Mouse (Mus musculus) embryo, embryonic 11.5 days (tissue): ENCODE measurements around the gene Zfp472.

Experiments used
- DNase-seq: peaks from one replicate; pipeline ENCODE4 v3.0.0-alpha.2; 2012; ENCODE audit warnings: low read depth, low spot score

Zfp472 gene

GRCm38 (mm10) chr17:32965623-32966290 is at the start of gene Zfp472:
Gene Zfp472, plus strand, starts transcription at chr17:32965814.
- peak; percentile 81 for DNase-seq

GRCm38 (mm10) chr17:32916075-32916474 is 49.5 kb upstream of the Zfp472 start:
- no peak for DNase-seq

- DNase-seq: no peak
Observed at GRCm38 (mm10) chr17:32917131-32917530, 48.5 kb upstream of the Zfp472 start, which contains the start of gene Cyp4f14. Gene Cyp4f14, minus strand, starts transcription at chr17:32917342.

GRCm38 (mm10) chr17:32919123-32919522 is 46.5 kb upstream of the Zfp472 start:
- DNase-seq: no peak

- no peak for DNase-seq
Observed at GRCm38 (mm10) chr17:32923681-32924080, 41.9 kb upstream of the Zfp472 start.

GRCm38 (mm10) chr17:32924658-32925312 is 40.8 kb upstream of the Zfp472 start:
- DNase-seq: peak; percentile 29

GRCm38 (mm10) chr17:32927803-32928202 is 37.8 kb upstream of the Zfp472 start:
- no peak for DNase-seq

GRCm38 (mm10) chr17:32939831-32940230 is 25.8 kb upstream of the Zfp472 start:
- no peak for DNase-seq

GRCm38 (mm10) chr17:32943661-32944060 is 22.0 kb upstream of the Zfp472 start:
- no peak for DNase-seq

- no peak for DNase-seq
Observed at GRCm38 (mm10) chr17:32944402-32945035, 21.1 kb upstream of the Zfp472 start.

GRCm38 (mm10) chr17:32946716-32947115 is 18.9 kb upstream of the Zfp472 start:
- DNase-seq: no peak

- peak; percentile 34 for DNase-seq
Observed at GRCm38 (mm10) chr17:32947215-32947914, 18.2 kb upstream of the Zfp472 start, which contains the start of gene Cyp4f13. Gene Cyp4f13, minus strand, starts transcription at chr17:32947402.

GRCm38 (mm10) chr17:32950136-32950535 is 15.5 kb upstream of the Zfp472 start:
- DNase-seq: no peak

GRCm38 (mm10) chr17:32951006-32951405 is 14.6 kb upstream of the Zfp472 start:
- no peak for DNase-seq

- peak; percentile 44 for DNase-seq
Observed at GRCm38 (mm10) chr17:32951441-32951840, 14.2 kb upstream of the Zfp472 start.

- DNase-seq: no peak
Observed at GRCm38 (mm10) chr17:32965253-32965622, 376 bp upstream of the Zfp472 start.

GRCm38 (mm10) chr17:32981361-32981760 is 15.7 kb downstream of the Zfp472 start:
- DNase-seq: no peak

GRCm38 (mm10) chr17:32986301-32986700 is 20.7 kb downstream of the Zfp472 start:
- DNase-seq: no peak

GRCm38 (mm10) chr17:32991965-32992698 is 26.5 kb downstream of the Zfp472 start:
- no peak for DNase-seq

- peak; percentile 69 for DNase-seq
Observed at GRCm38 (mm10) chr17:32992699-32993474, 27.3 kb downstream of the Zfp472 start, which contains the start of gene Zfp952. Gene Zfp952, plus strand, starts transcription at chr17:32993129.
